Mouse (Mus musculus): ENCODE data around the gene Psme2. TPM values are rescaled to one million over a fixed set of nuclear protein-coding genes. Genes with fewer than 3 reads are reported as not detected.

The Psme2 gene
- polyA plus RNA-seq, 1 experiment from 2014 or later = 366 TPM

DNA sequence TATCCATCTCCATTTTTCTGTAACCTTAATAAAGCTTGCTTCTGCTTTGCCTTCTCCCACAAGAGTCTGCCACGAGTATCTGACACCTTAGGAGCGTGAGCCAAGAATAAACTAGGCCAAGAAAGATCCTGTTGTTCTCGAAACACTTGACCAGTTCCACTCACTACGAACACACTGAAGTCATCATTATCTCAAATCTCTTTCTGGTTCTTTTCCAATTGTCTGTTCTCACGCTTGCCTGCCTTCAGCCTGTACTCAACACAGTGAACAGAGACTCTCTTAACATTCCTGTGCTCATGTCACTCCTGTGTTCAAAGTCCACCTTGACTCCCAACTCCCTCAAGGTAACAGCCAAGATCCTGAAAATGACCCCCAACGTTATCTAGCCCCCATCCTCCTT is 22.4 kb upstream of the Psme2 start:
- H3K4me1 ChIP-seq (replicated peaks) = 0 out of 2 replicates have a peak, but pooled peaks cover 4% of the 10 kb centered on the region
- 0 out of 2 replicates have a peak, but pooled peaks cover 3% of the 10 kb centered on the region for H3K36me3 ChIP-seq
- H3K9me3 ChIP-seq = no peaks in the 10 kb centered on the region
- no peaks in the 10 kb centered on the region for H3K27me3 ChIP-seq (replicated peaks)
- H3K9ac ChIP-seq = no peak overlapping the region
- no peak overlapping the region for H3K4me3 ChIP-seq (replicated peaks)
- 66% methylated on average over 6 of the region's 6 CpGs for WGBS
- no peak overlapping the region for H3K4me2 ChIP-seq (replicated peaks)
- no peak for ATAC-seq
- H3K27ac ChIP-seq = no peak overlapping the region

DNA sequence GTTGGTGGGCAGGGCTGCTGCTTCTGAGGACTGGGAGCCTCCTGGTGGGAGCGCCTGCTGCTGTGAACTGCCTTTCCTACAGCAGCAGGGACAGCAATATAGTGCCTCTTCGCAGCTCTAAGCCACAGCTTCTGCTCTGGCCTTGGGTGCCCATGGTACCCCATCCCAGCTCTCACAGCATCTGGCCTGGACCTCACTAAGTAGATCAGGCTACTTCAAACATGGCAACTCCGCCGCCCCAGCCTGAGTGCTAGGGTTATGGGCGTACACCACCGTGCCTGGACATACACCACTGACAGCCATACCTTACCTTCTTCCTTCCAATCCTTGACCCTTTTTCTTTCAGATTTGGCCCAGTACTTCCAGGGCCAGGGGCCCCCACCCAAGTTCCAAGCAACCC is 17.4 kb upstream of the Psme2 start:
- Histone ChIP-seq H3K4me2 (replicated peaks) (no peak overlapping the region), H3K4me1 (replicated peaks) (0 out of 2 replicates have a peak, but pooled peaks cover 8% of the 10 kb centered on the region), H3K27ac (no peak overlapping the region), H3K36me3 (0 out of 2 replicates have a peak, but pooled peaks cover 16% of the 10 kb centered on the region), H3K9ac (no peak overlapping the region), H3K4me3 (replicated peaks) (no peak overlapping the region), H3K9me3 (no peaks in the 10 kb centered on the region), H3K27me3 (replicated peaks) (no peaks in the 10 kb centered on the region)
- no peak for ATAC-seq
- WGBS = 91% methylated on average over 6 of the region's 6 CpGs

DNA sequence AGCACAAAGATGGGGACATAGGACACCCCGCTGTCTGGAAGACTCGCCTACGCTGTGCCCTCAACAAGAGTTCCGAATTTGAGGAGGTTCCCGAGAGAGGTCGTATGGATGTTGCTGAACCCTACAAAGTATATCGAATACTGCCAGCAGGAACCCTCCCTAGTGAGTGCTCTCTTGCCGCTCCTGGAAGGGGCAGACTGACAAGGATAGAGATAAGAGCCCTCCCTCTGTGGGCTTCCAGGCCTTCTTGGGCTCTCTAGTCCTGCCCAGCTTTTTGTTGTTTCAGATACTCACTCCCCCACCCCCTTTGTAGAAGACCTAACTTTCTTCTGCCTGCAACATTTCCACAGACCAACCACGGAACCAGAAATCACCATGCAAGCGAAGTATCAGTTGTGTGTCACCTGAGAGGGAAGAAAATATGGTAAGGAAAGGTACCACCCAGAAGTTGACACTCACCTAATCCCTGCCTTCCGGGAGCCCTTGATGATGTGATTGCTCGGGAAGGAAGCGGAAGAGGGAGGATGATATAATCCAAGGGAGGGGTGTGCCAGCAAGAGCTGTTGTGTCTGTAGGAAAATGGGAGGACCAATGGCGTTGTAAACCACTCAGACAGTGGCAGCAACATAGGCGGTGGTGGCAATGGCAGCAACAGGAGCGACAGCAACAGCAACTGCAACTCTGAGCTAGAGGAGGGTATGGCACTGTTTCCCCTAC is 15.0 kb upstream of the Psme2 start:
- no peak for ATAC-seq
- H3K4me2 ChIP-seq (replicated peaks) = no peak overlapping the region
- no peak overlapping the region for H3K4me3 ChIP-seq (replicated peaks)
- no peaks in the 10 kb centered on the region for H3K27me3 ChIP-seq (replicated peaks)
- no peak overlapping the region for H3K9ac ChIP-seq
- 94% methylated on average over 16 of the region's 16 CpGs for WGBS
- H3K27ac ChIP-seq = no peak overlapping the region
- 0 out of 2 replicates have a peak, but pooled peaks cover 10% of the 10 kb centered on the region for H3K4me1 ChIP-seq (replicated peaks)
- peaks cover 28% of the 10 kb centered on the region for H3K36me3 ChIP-seq
- H3K9me3 ChIP-seq = no peaks in the 10 kb centered on the region

DNA sequence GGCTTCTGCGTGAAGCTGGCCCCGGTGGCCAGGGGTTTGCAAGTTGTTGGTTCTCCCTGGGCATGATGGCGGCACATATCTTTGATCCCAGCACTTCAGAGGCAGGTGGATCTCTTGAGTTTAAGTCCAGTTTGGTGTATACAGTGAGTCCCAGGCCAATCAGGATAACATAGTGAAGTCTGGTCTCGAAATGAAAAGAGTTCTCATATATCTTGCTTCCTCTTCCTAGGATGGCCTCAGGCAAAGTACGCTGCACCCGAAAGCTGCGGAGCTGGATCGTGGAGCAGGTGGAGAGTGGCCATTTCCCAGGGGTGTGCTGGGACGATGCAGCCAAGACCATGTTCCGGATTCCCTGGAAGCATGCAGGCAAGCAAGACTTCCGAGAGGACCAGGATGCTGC is 13.9 kb upstream of the Psme2 start:
- H3K4me3 ChIP-seq (replicated peaks) = no peak overlapping the region
- H3K4me1 ChIP-seq (replicated peaks) = 0 out of 2 replicates have a peak, but pooled peaks cover 10% of the 10 kb centered on the region
- WGBS = 90% methylated on average over 11 of the region's 11 CpGs
- peak overlapping the region; percentile 74; the same call in 1 of the 2 replicates for H3K4me2 ChIP-seq (replicated peaks)
- H3K27ac ChIP-seq = peak overlapping the region; percentile 82; the same call in 1 of the 2 replicates
- H3K9me3 ChIP-seq = no peaks in the 10 kb centered on the region
- no peak overlapping the region for H3K9ac ChIP-seq
- ATAC-seq = no peak
- peaks cover 33% of the 10 kb centered on the region for H3K36me3 ChIP-seq
- no peaks in the 10 kb centered on the region for H3K27me3 ChIP-seq (replicated peaks)

DNA sequence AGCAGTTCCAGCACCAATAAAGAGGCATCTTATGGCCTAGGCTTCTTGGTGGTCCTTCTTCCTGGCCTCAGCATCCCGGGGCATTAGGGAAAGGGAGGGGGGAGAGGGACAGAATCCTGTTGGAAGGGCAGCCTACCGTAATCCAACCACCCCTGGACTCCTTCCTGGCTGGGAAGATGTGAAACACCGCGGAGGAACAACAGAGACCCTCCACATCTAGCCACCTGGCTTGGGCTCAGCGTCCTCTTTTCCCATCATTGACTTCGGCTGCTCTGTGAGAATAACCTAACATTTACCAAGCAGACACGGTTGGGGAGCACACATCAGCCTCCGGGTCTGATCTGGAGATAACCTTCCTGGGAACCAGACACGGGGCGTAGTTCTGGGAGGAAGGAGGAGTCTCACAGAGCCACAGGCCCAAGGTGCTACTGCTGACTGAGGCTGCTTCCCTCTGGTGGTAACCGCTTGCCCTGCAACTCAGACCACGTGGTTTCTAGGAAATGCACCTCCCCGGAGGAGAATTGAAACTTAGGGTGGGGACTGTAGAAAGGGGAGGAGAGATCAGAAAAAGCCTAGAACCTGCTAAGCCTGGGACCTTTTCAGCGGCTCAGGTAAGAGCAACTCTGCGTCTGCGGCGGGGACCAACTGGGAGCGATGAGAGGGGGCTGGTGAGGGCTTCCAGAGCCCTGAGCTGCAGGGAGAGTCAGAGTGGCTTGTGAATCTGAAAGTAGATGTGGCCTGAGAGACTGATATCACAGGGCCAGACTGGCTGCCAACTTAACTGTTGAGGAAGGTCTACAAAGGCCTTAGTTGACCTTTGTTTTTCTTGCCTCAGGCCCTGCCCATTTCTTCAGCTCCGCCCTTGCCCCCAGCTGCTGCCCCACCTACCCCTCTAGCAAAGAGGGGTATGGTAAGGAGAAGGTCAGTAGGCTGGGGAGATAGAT is 13.0 kb upstream of the Psme2 start:
- Histone ChIP-seq H3K4me2 (replicated peaks) (peak overlapping the region; percentile 74), H3K4me3 (replicated peaks) (peak overlapping the region; percentile 39), H3K9ac (peak overlapping the region; percentile 56), H3K27ac (peak overlapping the region; percentile 82), H3K4me1 (replicated peaks) (0 out of 2 replicates have a peak, but pooled peaks cover 10% of the 10 kb centered on the region), H3K36me3 (peaks cover 43% of the 10 kb centered on the region), H3K9me3 (no peaks in the 10 kb centered on the region), H3K27me3 (replicated peaks) (no peaks in the 10 kb centered on the region)
- WGBS = 12% methylated on average over 19 of the region's 19 CpGs
- peak; percentile 97 for ATAC-seq

- Histone ChIP-seq H3K9me3 (no peaks in the 10 kb centered on the region), H3K9ac (peak within 1 kb of the TSS; percentile 56), H3K4me2 (replicated peaks) (peak within 1 kb of the TSS; percentile 74), H3K4me3 (replicated peaks) (peak within 1 kb of the TSS; percentile 39), H3K27ac (peak within 1 kb of the TSS; percentile 82), H3K27me3 (replicated peaks) (no peaks in the 10 kb centered on the region), H3K4me1 (replicated peaks) (0 out of 2 replicates have a peak, but pooled peaks cover 10% of the 10 kb centered on the region), H3K36me3 (peaks cover 49% of the 10 kb centered on the region)
- WGBS = 80% methylated on average over 7 of the region's 7 CpGs
- ATAC-seq = no peak
Measured at GRCm38 (mm10) chr14:55603271-55603632, 12.3 kb upstream of the Psme2 start, which contains the start of gene Irf9. Gene Irf9, plus strand, starts transcription at chr14:55603571.

DNA sequence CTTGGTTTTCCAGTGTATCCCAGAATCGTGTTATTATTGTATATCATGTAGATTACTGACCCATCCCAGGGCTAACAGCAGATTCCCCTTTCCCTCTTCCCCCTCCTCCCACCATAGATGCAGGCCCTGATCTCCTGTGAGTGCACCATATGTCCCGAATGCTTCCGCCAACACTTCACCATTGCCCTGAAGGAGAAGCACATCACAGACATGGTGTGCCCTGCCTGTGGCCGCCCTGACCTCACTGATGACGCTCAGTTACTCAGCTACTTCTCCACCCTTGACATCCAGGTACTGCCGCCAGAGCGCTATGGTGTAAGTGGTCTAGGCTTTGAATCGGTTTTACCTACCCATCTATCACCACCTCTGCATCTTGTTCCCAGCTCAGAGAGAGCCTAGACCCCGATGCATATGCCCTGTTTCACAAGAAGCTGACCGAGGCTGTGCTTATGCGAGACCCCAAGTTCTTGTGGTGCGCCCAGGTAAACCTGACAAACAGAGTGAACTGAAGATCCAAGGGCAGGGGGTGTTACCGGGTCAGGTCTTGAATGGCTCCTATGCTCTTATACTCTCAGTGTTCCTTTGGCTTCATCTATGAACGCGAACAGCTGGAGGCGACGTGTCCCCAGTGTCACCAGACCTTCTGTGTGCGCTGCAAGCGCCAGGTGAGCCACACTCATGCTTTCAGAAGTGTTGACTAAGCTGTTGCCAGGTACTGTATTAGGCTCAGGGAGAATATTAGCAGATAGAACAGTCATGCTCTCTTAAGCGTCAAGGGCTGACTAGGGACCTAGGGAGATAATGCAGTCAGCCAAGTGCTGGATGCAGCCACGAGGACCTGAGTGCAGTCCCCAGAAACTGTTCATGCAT is 7.8 kb upstream of the Psme2 start:
- Histone ChIP-seq H3K4me1 (replicated peaks) (0 out of 2 replicates have a peak, but pooled peaks cover 5% of the 10 kb centered on the region), H3K4me3 (replicated peaks) (no peak overlapping the region), H3K9me3 (no peaks in the 10 kb centered on the region), H3K36me3 (peaks cover 59% of the 10 kb centered on the region), H3K27me3 (replicated peaks) (no peaks in the 10 kb centered on the region), H3K9ac (no peak overlapping the region), H3K27ac (no peak overlapping the region), H3K4me2 (replicated peaks) (no peak overlapping the region)
- no peak for ATAC-seq
- 94% methylated on average over 21 of the region's 21 CpGs for WGBS

GRCm38 (mm10) chr14:55596036-55596690 is 5.2 kb upstream of the Psme2 start:
- H3K4me2 ChIP-seq (replicated peaks) = no peak overlapping the region
- H3K4me1 ChIP-seq (replicated peaks) = peaks cover 9% of the 10 kb centered on the region
- peaks cover 50% of the 10 kb centered on the region for H3K36me3 ChIP-seq
- no peak overlapping the region for H3K9ac ChIP-seq
- no peak for ATAC-seq
- no peak overlapping the region; the same call in 1 of the 2 replicates for H3K27ac ChIP-seq
- H3K4me3 ChIP-seq (replicated peaks) = no peak overlapping the region
- 80% methylated on average over 13 of the region's 13 CpGs for WGBS
- no peaks in the 10 kb centered on the region for H3K27me3 ChIP-seq (replicated peaks)
- H3K9me3 ChIP-seq = no peaks in the 10 kb centered on the region

DNA sequence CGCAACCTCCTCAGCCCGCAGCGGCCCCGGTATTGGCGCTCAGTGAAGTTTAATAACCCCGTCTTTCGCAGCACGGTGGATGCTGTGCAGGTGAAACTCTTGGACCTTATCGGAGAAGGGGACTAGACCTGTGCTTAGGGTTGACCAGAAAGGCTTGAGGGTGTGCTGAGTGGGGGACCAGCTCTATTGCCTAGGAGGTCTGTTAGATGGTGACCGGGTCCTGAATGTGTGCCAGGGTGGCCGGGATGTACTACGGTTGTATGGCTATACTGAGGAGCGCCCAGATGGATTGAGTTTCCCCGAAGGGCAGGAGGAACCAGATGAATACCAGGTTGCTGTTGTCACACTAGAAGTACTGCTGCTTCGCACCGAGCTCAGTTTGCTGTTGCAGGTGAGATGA is 1.3 kb upstream of the Psme2 start:
- peak overlapping the region; percentile 98 for H3K27ac ChIP-seq

DNA sequence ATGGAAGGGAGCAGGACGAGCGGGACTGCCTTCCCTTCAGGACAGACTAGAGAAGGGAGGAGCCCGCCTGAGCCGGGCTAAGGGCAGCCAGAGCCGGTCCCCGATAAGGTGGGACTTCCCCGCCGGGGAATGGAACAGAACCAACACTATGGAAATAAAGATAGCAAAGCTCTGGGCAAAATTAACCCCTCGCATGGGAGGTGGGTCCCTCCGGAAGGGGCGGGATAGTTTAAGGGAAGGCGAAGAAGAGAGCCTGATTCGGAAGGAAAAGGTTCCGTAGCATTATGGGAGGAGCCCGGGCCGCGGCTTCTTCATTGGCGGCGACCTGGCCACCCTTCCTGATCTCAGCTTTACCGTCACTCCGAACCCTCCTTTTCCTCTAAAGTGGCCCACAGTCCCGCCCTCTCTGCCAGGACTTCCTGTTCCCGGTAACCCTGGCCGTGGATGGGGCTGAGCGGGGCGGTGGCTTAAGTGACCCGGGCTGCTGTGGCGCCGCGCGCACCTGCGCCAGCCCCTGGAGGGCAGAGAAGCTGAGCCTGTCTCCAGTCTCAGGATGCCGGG is 498 bp upstream of the Psme2 start, which contains the start of gene Rnf31:
Gene Rnf31 (plus strand): TSS at position 378 of the 561 bp plus-strand sequence.
- Histone ChIP-seq H3K9me3 (no peaks in the 10 kb centered on the region), H3K36me3 (peaks cover 18% of the 10 kb centered on the region), H3K4me3 (replicated peaks) (peak within 1 kb of the TSS; percentile 90), H3K27ac (peak within 1 kb of the TSS; percentile 98), H3K4me2 (replicated peaks) (peak within 1 kb of the TSS; percentile 85), H3K4me1 (replicated peaks) (peaks cover 20% of the 10 kb centered on the region), H3K9ac (peak within 1 kb of the TSS; percentile 91), H3K27me3 (replicated peaks) (no peaks in the 10 kb centered on the region)
- WGBS = under 1% methylated on average over 33 of the region's 33 CpGs
- ATAC-seq = peak; percentile 92

More for the DNA sequence above, 1.3 kb upstream of the Psme2 start:
- Histone ChIP-seq H3K9ac (peak overlapping the region; percentile 91), H3K4me3 (replicated peaks) (peak overlapping the region; percentile 90), H3K36me3 (peaks cover 24% of the 10 kb centered on the region), H3K4me1 (replicated peaks) (peaks cover 20% of the 10 kb centered on the region), H3K27me3 (replicated peaks) (no peaks in the 10 kb centered on the region), H3K4me2 (replicated peaks) (peak overlapping the region; percentile 85), H3K9me3 (no peaks in the 10 kb centered on the region)
- 5% methylated on average over 16 of the region's 16 CpGs for WGBS
- no peak for ATAC-seq
